Mouse (Mus musculus) bone marrow macrophage, adult 2 months (primary cell): ENCODE data around the gene Mapkap1.

Experiments
- CTCF ChIP-seq: IDR thresholded peaks from 2 replicates; pipeline ENCODE4 v1.5.1; 2012; ENCODE audit warnings: low read depth, mild to moderate bottlenecking, low read length, moderate library complexity
- POLR2A ChIP-seq: IDR thresholded peaks from 2 replicates; pipeline ENCODE4 v1.6.1; 2012; ENCODE audit warnings: mild to moderate bottlenecking, low read depth, low read length, borderline replicate concordance

DNA sequence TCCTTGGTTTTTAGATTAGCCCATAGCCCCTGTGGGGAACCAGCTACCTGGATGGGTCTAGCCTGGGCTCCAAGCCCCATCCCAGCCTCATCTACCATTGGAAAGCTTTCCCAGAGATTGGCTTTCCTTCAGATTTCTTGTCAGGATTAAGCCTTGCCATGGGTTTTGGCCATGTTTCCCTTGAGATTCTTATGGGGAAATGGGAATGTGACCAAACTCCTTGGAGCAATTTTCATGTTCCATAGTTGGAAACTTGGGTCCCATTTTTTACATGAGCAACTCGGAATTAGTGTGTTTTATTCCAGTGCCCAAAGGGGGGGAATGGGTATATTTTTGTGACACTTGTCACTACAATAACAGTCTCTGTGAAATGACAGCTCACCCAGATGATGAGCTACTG lies 125.8 kb downstream of the Mapkap1 start:
- no peak for TF ChIP-seq CTCF
- no peak for TF ChIP-seq POLR2A
